Mouse (Mus musculus) midbrain, embryonic 14.5 days (tissue): ENCODE results near the gene Runx3. TPM values are rescaled to one million over a fixed set of nuclear protein-coding genes. Genes with fewer than 3 reads are reported as not detected.

Source experiments
- ATAC-seq: fragments of 200-750 bp; cut with Nextera tagmentation; 2 replicates; pipeline ENCODE4 v1.8.0; 2017; ENCODE audit warnings: moderate number of reproducible peaks, moderate library complexity; ENCODE audit not compliant: low FRiP score, low TSS enrichment
- DNase-seq: peaks from one replicate; pipeline ENCODE4 v3.0.0-alpha.2; 2015
- H3K27ac ChIP-seq: fragments of 300-500 bp; sonication (generic); replicated peaks from 2 replicates; pipeline ENCODE4 v1.5.1; 2014; ENCODE audit warnings: mild to moderate bottlenecking, low read depth, low read length, moderate library complexity
- H3K27me3 ChIP-seq: fragments of 300-500 bp; sonication (generic); 2 replicates; pipeline ENCODE4 v1.6.1; 2014; ENCODE audit warnings: low read length, control low read depth, mixed read lengths; ENCODE audit not compliant: control insufficient read depth, insufficient read depth
- H3K36me3 ChIP-seq: fragments of 300-500 bp; sonication (generic); 2 replicates; pipeline ENCODE4 v1.6.1; 2014; ENCODE audit warnings: low read length, control low read depth; ENCODE audit not compliant: control insufficient read depth, insufficient read depth
- H3K4me1 ChIP-seq: fragments of 300-500 bp; sonication (generic); 2 replicates; pipeline ENCODE4 v1.6.1; 2014; ENCODE audit warnings: mild to moderate bottlenecking, antibody characterized with exemption, low read length, control low read depth; ENCODE audit not compliant: control insufficient read depth, insufficient read depth
- H3K4me2 ChIP-seq: fragments of 300-500 bp; sonication (generic); 2 replicates; pipeline ENCODE4 v1.6.1; 2014; ENCODE audit warnings: mild to moderate bottlenecking, low read length, moderate library complexity
- H3K4me3 ChIP-seq: fragments of 300-500 bp; sonication (generic); replicated peaks from 2 replicates; pipeline ENCODE4 v1.5.1; 2014; ENCODE audit warnings: low read depth, low read length
- H3K9ac ChIP-seq: fragments of 300-500 bp; sonication (generic); replicated peaks from 2 replicates; pipeline ENCODE4 v1.6.1; 2014; ENCODE audit warnings: mild to moderate bottlenecking, low read length, moderate library complexity
- H3K9me3 ChIP-seq: fragments of 300-500 bp; sonication (generic); 2 replicates; pipeline ENCODE4 v1.6.1; 2016; ENCODE audit warnings: low read length, control low read depth, mixed read lengths; ENCODE audit not compliant: control insufficient read depth
- WGBS: fragments of 180-500 bp; shearing (Covaris S2); extraction: QIAGEN DNeasy Blood & Tissue Kit; methylation state at CpG from one replicate; pipeline ENCODE4 v1.1.7; 2014; 5-methylcytosine and 5-hydroxymethylcytosine counted together
- polyA plus RNA-seq: library from polyadenylated mRNA; unstranded; fragments of >200 nt; fragmentation: Nextera tagmentation; extraction: Ambion mirVana; gene quantifications from 2 replicates; pipeline ENCODE4 v1.2.1, GENCODE M21; 2014

Runx3 gene
- polyA plus RNA-seq, 1 experiment from 2014 or later = not detected

DNA sequence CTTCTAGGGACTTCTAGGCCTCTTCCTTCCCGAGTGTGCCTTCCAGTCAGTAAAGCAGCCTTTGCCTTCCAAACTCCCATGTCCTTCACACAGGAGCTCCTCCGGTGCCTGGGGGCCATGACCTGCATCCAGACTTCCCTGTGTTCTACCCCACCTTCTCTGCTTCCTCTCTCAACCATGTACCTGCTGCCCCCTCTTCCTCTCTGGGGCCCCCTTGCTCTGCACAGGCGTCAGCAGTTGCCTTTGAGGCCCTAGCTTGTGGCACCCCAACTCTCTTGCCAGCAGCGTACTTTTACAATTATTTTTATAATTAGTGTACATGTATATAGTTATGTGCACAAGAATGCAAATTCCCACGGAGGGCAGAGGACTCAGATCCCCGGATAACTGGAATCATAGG, 37.4 kb upstream of the Runx3 start:
- Histone ChIP-seq H3K4me2 (no peak overlapping the region), H3K27me3 (no peaks in the 10 kb centered on the region), H3K9ac (no peak overlapping the region), H3K4me3 (no peak overlapping the region), H3K9me3 (no peaks in the 10 kb centered on the region), H3K36me3 (no peaks in the 10 kb centered on the region), H3K27ac (no peak overlapping the region), H3K4me1 (no peaks in the 10 kb centered on the region)
- 79% methylated on average over 6 of the region's 6 CpGs for WGBS
- ATAC-seq (no peak), DNase-seq (no peak)

- 77% methylated on average over 13 of the region's 13 CpGs for WGBS
- Histone ChIP-seq H3K4me1 (no peaks in the 10 kb centered on the region), H3K27me3 (no peaks in the 10 kb centered on the region), H3K4me3 (no peak overlapping the region), H3K4me2 (no peak overlapping the region), H3K36me3 (no peaks in the 10 kb centered on the region), H3K9ac (no peak overlapping the region), H3K27ac (no peak overlapping the region), H3K9me3 (no peaks in the 10 kb centered on the region)
- DNase-seq (no peak), ATAC-seq (no peak)
Measured at GRCm38 (mm10) chr4:135085077-135085853, 35.2 kb upstream of the Runx3 start.

- ATAC-seq (no peak), DNase-seq (no peak)
- H3K27ac ChIP-seq = no peak overlapping the region
- H3K9me3 ChIP-seq = no peaks in the 10 kb centered on the region
- H3K4me3 ChIP-seq = no peak overlapping the region
- H3K36me3 ChIP-seq = no peaks in the 10 kb centered on the region
- no peak overlapping the region for H3K9ac ChIP-seq
- 86% methylated on average over 13 of the region's 13 CpGs for WGBS
- no peak overlapping the region for H3K4me2 ChIP-seq
- no peaks in the 10 kb centered on the region for H3K27me3 ChIP-seq
- H3K4me1 ChIP-seq = no peaks in the 10 kb centered on the region
Measured at GRCm38 (mm10) chr4:135090613-135091012, 29.8 kb upstream of the Runx3 start.

GRCm38 (mm10) chr4:135092871-135093270, 27.6 kb upstream of the Runx3 start:
- H3K36me3 ChIP-seq = no peaks in the 10 kb centered on the region
- H3K27me3 ChIP-seq = no peaks in the 10 kb centered on the region
- H3K4me3 ChIP-seq = no peak overlapping the region
- H3K9me3 ChIP-seq = no peaks in the 10 kb centered on the region
- no peak overlapping the region for H3K4me2 ChIP-seq
- no peaks in the 10 kb centered on the region for H3K4me1 ChIP-seq
- no peak overlapping the region for H3K27ac ChIP-seq
- 81% methylated on average over 3 of the region's 3 CpGs for WGBS
- no peak overlapping the region for H3K9ac ChIP-seq
- ATAC-seq = no peak
- peak; percentile 20 for DNase-seq

DNA sequence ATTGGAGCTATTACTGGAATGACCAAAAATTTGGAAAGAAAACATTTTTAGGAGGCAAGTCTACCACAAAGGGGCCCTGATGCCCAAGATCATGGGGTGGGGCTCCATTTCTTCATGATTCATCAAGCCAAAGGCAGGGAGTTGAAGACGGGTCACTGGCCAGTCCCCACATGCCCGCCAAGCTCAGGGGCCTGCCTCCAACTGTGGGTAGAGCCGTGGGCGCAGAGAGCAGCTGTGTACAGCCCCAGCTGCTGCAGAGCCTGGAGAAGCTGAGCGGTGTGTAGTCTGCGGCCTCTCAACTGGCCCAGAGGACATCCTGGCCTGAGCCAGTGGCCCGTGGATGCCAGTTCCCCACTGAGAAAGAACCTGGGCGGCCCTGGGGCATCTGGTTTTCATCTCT, 24.8 kb upstream of the Runx3 start:
- Histone ChIP-seq H3K9me3 (no peaks in the 10 kb centered on the region), H3K4me2 (no peak overlapping the region), H3K4me1 (no peaks in the 10 kb centered on the region), H3K4me3 (no peak overlapping the region), H3K27ac (no peak overlapping the region), H3K27me3 (no peaks in the 10 kb centered on the region), H3K36me3 (no peaks in the 10 kb centered on the region), H3K9ac (no peak overlapping the region)
- 87% methylated on average over 8 of the region's 8 CpGs for WGBS
- ATAC-seq = no peak
- no peak for DNase-seq

GRCm38 (mm10) chr4:135097910-135098891, 22.3 kb upstream of the Runx3 start:
- Histone ChIP-seq H3K4me1 (no peaks in the 10 kb centered on the region), H3K9me3 (no peaks in the 10 kb centered on the region), H3K36me3 (no peaks in the 10 kb centered on the region), H3K27ac (no peak overlapping the region), H3K4me3 (no peak overlapping the region), H3K4me2 (no peak overlapping the region), H3K27me3 (no peaks in the 10 kb centered on the region), H3K9ac (no peak overlapping the region)
- no peak for ATAC-seq
- no peak for DNase-seq
- 87% methylated on average over 17 of the region's 17 CpGs for WGBS

DNA sequence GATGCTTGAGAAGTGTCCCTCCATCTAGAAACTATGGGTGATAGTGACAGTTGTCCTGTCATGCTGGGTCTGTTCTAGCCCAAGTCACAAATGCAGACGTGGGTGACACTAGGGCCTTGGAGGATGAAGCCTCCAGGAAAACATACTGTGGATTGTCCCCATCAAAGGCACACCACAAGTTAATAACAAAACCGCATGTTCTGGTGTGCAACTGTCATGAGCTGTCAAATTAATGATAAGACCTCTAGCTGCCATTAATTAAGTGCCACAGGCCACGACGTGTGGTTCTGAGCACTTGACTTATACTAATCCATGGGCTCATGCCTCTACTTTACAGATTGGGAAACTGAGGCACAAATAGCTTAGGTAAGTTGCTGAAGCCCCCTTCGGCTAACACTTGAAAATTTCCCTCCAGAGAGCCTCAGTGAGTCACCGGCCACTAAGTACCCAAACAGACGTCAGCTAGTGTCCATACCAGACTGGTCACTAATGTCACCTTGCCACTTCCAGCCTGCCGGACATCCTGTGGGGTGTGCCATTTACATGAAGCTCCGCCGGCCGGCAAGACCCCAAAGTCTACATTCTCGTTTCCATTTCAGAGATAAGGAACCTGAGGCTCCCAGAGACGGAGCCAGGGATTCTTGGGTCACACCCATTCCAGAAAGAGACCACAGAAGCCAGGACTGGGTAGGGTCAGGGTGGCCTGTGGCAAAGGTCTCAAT, 18.3 kb upstream of the Runx3 start:
- DNase-seq (no peak), ATAC-seq (no peak)
- no peak overlapping the region for H3K9ac ChIP-seq
- no peaks in the 10 kb centered on the region for H3K9me3 ChIP-seq
- no peak overlapping the region for H3K4me3 ChIP-seq
- H3K27ac ChIP-seq = no peak overlapping the region
- 84% methylated on average over 13 of the region's 13 CpGs for WGBS
- H3K4me2 ChIP-seq = no peak overlapping the region
- no peaks in the 10 kb centered on the region for H3K27me3 ChIP-seq
- no peaks in the 10 kb centered on the region for H3K4me1 ChIP-seq
- H3K36me3 ChIP-seq = no peaks in the 10 kb centered on the region

DNA sequence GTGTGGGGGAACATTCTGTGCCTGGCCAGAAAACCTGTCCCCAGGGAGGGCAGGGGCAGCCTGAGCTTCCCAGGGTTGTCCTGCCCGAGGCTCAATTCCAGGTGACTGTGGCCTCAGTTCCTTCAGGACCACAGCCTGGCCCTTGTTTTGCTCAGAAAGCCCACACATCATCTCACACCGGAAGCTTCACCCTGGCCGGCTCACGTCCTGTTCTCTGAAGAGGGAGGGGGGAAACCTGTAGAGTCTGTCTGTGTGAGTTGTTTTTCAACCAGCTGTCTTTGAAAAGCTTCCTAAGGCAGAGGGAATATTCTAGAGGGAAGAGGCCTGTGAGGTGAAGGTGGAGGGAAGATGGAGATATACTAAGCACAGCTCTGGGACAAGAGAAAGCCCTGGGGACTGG, 17.7 kb upstream of the Runx3 start:
- H3K27me3 ChIP-seq = no peaks in the 10 kb centered on the region
- WGBS = 61% methylated on average over 4 of the region's 4 CpGs
- H3K36me3 ChIP-seq = no peaks in the 10 kb centered on the region
- no peak overlapping the region for H3K4me3 ChIP-seq
- H3K9me3 ChIP-seq = no peaks in the 10 kb centered on the region
- no peak overlapping the region for H3K27ac ChIP-seq
- no peak overlapping the region for H3K4me2 ChIP-seq
- DNase-seq = no peak
- no peaks in the 10 kb centered on the region for H3K4me1 ChIP-seq
- H3K9ac ChIP-seq = no peak overlapping the region
- ATAC-seq = no peak
